Mouse (Mus musculus) heart, embryonic 14.5 days (tissue): ENCODE results near the gene Gm9837. TPM values are rescaled to one million over a fixed set of nuclear protein-coding genes. Genes with fewer than 3 reads are reported as not detected.

Source experiments
- ATAC-seq: fragments of 200-750 bp; cut with Nextera tagmentation; 2 replicates; pipeline ENCODE4 v1.8.0; 2017; ENCODE audit warnings: low read depth, moderate TSS enrichment; ENCODE audit not compliant: insufficient number of reproducible peaks, insufficient read depth, low FRiP score
- H3K27ac ChIP-seq, 2 experiments: fragments of 200-500 bp in 1 of 2; fragments of 300-500 bp in 1 of 2; sonication (generic) in 1 of 2; replicated peaks in 1 of 2; 2 replicates each; pipeline ENCODE4 v1.5.1; 2012 to 2014; ENCODE audit warnings: low read depth in 2 of 2, low read length in 2 of 2, control low read depth in 1 of 2, mild to moderate bottlenecking in 1 of 2, mixed read lengths in 1 of 2; ENCODE audit not compliant: control insufficient read depth in 1 of 2, insufficient read depth in 1 of 2
- H3K27me3 ChIP-seq: fragments of 300-500 bp; sonication (generic); 2 replicates; pipeline ENCODE4 v1.6.1; 2014; ENCODE audit warnings: mild to moderate bottlenecking, low read length, control low read depth; ENCODE audit not compliant: control insufficient read depth, insufficient read depth
- H3K36me3 ChIP-seq: fragments of 300-500 bp; sonication (generic); 2 replicates; pipeline ENCODE4 v1.6.1; 2014; ENCODE audit warnings: mild to moderate bottlenecking, control low read depth, low read length, mixed read lengths; ENCODE audit not compliant: control insufficient read depth, insufficient read depth
- H3K4me1 ChIP-seq, 2 experiments: fragments of 200-500 bp in 1 of 2; fragments of 300-500 bp in 1 of 2; sonication (generic) in 1 of 2; 2 replicates each; pipeline ENCODE4 v1.6.1; 2012 to 2014; ENCODE audit warnings: low read length in 2 of 2, control low read depth in 1 of 2, mixed read lengths in 1 of 2; ENCODE audit not compliant: control insufficient read depth in 2 of 2, insufficient read depth in 2 of 2
- H3K4me2 ChIP-seq: fragments of 300-500 bp; sonication (generic); 2 replicates; pipeline ENCODE4 v1.6.1; 2014; ENCODE audit warnings: mild to moderate bottlenecking, low read length
- H3K4me3 ChIP-seq, 2 experiments: fragments of 200-500 bp in 1 of 2; fragments of 300-500 bp in 1 of 2; sonication (generic) in 1 of 2; 2 replicates each; pipeline ENCODE4 v1.5.1; 2012 to 2014; ENCODE audit warnings: low read length in 2 of 2, mild to moderate bottlenecking in 2 of 2, control low read depth in 1 of 2, low read depth in 1 of 2, moderate library complexity in 1 of 2; ENCODE audit not compliant: control insufficient read depth in 1 of 2, insufficient read depth in 1 of 2
- H3K9ac ChIP-seq: fragments of 300-500 bp; sonication (generic); 2 replicates; pipeline ENCODE4 v1.6.1; 2014; ENCODE audit warnings: mild to moderate bottlenecking, low read length
- H3K9me3 ChIP-seq: fragments of 300-500 bp; sonication (generic); 2 replicates; pipeline ENCODE4 v1.6.1; 2016; ENCODE audit warnings: low read length, control low read depth; ENCODE audit not compliant: control insufficient read depth
- WGBS: fragments of 180-500 bp; shearing (Covaris S2); extraction: QIAGEN DNeasy Blood & Tissue Kit; methylation state at CpG from one replicate; pipeline ENCODE4 v1.1.7; 2014; 5-methylcytosine and 5-hydroxymethylcytosine counted together
- polyA plus RNA-seq: library from polyadenylated mRNA; unstranded; fragments of >200 nt; fragmentation: Nextera tagmentation; extraction: Ambion mirVana; gene quantifications from 2 replicates; pipeline ENCODE4 v1.2.1, GENCODE M21; 2014

Gene Gm9837
- polyA plus RNA-seq, 1 experiment from 2014 or later, result not detected

DNA sequence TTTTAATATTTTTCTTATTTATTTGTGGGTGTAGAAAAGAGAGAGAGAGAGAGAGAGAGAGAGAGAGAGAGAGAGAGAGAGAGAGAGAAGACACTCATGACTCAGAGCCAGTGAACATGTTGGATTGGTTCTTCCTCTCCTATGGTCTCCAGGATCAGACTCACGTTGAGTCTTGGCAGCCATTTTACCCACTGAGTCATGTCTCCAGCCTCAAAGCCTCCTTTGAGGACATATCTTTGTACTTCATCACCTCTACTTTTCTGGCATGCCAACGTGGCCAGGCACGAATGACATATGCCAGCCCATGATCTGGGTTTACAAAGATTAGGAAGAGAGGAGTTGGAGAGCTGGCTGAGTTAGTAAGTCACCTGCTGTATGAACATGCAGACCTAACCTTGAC lies 10.1 kb downstream of the Gm9837 start:
- H3K9me3 ChIP-seq, result no peaks in the 10 kb centered on the region
- H3K27me3 ChIP-seq, result peaks cover 37% of the 10 kb centered on the region
- no peak overlapping the region for H3K27ac ChIP-seq
- H3K4me3 ChIP-seq, result no peak overlapping the region
- H3K9ac ChIP-seq, result no peak overlapping the region
- ATAC-seq, result no peak
- WGBS, result 59% methylated on average over 3 of the region's 3 CpGs
- peaks cover 0 to 5% of the 10 kb centered on the region in 2 experiments; a peak in 2 of 4 replicates for H3K4me1 ChIP-seq
- H3K36me3 ChIP-seq, result no peaks in the 10 kb centered on the region
- H3K4me2 ChIP-seq, result no peak overlapping the region

DNA sequence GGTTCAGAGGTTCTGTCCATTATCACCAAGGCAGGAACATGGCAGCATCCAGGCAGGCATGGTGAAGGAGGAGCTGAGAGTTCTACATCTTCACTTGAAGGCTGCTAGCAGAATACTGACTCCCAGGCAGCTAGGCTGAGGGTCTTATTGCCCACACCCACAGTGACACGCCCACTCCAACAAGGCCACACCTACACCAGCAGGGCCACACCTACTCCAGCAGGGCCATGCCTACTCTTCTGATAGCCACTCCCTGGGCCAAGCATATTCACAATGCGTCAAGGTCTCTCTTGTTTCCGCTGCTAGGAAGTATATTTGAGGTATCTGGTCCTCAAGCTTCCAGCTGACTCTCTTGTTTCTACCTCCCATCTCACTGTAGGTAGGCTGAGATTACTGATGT lies 11.3 kb downstream of the Gm9837 start:
- H3K36me3 ChIP-seq, result no peaks in the 10 kb centered on the region
- H3K27ac ChIP-seq, result no peak overlapping the region
- no peak for ATAC-seq
- H3K4me2 ChIP-seq, result no peak overlapping the region
- WGBS, result 65% methylated on average over 3 of the region's 3 CpGs
- H3K9ac ChIP-seq, result no peak overlapping the region
- peaks cover 0 to 4% of the 10 kb centered on the region in 2 experiments; a peak in 2 of 4 replicates for H3K4me1 ChIP-seq
- no peak overlapping the region for H3K4me3 ChIP-seq
- no peaks in the 10 kb centered on the region for H3K9me3 ChIP-seq
- H3K27me3 ChIP-seq, result peaks cover 26% of the 10 kb centered on the region

DNA sequence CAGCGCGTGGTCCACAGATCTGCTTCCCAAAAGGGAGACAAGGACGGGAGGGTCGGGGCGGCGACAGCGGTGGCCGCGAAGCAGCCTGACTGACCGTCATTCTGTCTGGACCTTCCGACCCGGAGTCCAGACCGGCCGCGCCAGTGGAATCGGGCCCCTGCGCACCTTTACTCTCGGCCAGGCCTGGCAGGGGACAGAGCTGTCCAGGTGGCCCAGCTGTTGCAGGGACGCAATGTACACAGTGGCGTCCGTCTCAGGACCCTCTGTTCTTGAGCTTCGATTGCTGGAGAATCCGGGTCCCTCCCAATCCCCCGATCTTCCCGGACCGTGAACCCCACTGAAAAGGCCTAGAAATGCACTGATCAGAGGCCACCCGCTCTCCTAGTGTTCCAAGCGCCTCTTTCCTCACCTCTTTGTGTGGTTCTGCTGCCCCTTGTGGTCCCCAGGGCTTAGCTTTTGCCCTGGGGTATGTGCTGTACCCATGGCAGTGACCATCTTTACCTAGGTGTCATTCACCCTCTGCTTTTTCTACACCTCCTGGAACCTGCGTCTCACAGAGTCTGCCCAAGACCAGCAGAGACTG lies 12.8 kb downstream of the Gm9837 start:
- H3K36me3 ChIP-seq, result no peaks in the 10 kb centered on the region
- peak overlapping the region; percentile 74 for H3K9ac ChIP-seq
- peak overlapping the region; percentile 93 for H3K4me2 ChIP-seq
- H3K4me1 ChIP-seq, result no peaks in the 10 kb centered on the region
- H3K27ac ChIP-seq, result peak overlapping the region in 1 of 2 experiments; percentile 64; a peak in 2 of 4 replicates
- 9% methylated on average over 29 of the region's 29 CpGs for WGBS
- H3K27me3 ChIP-seq, result peaks cover 16% of the 10 kb centered on the region
- ATAC-seq, result 0 out of 2 replicates have a peak, but pooled peaks have one; percentile 18
- H3K4me3 ChIP-seq, result peak overlapping the region; percentile 61 to 69
- H3K9me3 ChIP-seq, result no peaks in the 10 kb centered on the region

DNA sequence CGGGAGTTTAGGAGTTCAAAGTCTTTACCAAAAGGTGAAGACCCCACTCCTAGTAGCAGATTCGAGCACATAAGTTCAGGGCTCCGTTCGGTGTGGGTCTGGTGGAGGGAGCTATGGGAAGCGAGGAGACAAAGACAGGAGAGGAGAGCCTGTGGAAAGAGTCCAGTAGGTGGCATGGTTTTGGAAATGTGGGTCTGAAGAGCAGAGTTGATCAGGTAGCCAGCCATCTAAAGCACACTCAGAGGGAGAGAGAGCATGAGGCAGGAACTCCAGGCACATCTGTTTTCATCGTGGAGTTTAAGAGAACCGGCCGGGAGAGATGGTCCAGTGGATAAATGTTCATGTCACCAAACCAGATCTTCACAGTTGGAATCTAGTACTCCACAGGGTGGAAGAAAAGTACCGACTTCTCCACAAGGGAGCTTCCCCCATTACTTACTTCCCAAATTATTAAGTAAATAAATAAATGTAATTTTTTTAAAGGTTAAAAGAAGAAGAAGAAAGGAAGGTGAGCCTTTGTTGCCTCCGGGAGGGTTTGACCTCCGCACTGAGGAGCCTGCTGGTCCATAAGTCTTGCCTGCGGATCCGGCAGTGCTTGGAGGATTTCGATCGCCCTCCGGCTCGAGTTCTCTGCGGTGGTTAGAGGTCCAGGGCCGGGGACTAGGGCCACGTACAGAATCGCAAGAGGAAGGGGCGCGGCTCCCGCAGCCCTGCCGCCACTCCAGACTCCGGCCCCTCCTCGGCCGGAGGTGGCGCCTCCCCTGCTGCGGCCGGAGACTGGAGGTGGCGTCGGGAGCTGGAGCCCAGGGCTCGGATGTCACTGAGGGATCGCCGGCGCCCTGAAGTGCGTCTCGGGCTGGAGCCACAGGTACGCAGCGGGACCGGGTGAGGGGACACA lies 13.6 kb downstream of the Gm9837 start, which contains the start of the genes Gm10447 and Shroom1:
Gene Gm10447 (minus strand): TSS at position 637 of the 898 bp plus-strand sequence.
Gene Shroom1 (plus strand): TSS at position 732 of the 898 bp plus-strand sequence.
- ATAC-seq, result peak; percentile 63
- 2% methylated on average over 42 of the region's 42 CpGs for WGBS

DNA sequence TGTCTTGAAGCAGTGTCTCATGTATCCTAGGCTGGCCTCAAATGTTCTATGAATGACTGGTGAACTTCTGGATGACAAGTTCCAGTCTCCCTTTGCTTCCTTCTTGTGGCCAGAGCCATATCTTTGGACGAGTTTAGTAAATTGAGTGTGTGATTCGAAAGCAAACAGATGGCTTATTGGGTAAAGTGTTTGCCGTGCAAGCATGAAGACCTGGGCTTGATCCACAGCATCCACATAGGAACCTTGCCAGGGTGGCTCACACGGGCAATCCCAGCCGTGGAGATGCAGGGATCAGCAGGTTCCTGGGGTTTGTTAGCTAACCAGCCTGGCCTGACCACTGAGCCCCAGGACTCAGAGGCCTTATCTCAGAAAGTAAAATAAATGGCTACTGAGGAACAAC lies 17.2 kb downstream of the Gm9837 start:
- Histone ChIP-seq H3K36me3 (no peaks in the 10 kb centered on the region), H3K9me3 (no peaks in the 10 kb centered on the region), H3K9ac (no peak overlapping the region), H3K27me3 (no peaks in the 10 kb centered on the region), H3K4me3 (no peak overlapping the region), H3K4me1 (peaks cover 0 to 4% of the 10 kb centered on the region in 2 experiments; a peak in 2 of 4 replicates), H3K27ac (no peak overlapping the region), H3K4me2 (no peak overlapping the region)
- WGBS, result 84% methylated on average over 5 of the region's 5 CpGs
- ATAC-seq, result no peak

More for the DNA sequence above, 13.6 kb downstream of the Gm9837 start, which contains the start of the genes Gm10447 and Shroom1:
- peak within 1 kb of the TSS in 1 of 2 experiments; percentile 64; a peak in 2 of 4 replicates for H3K27ac ChIP-seq
- H3K9me3 ChIP-seq, result no peaks in the 10 kb centered on the region
- no peaks in the 10 kb centered on the region for H3K4me1 ChIP-seq
- no peaks in the 10 kb centered on the region for H3K36me3 ChIP-seq
- H3K4me3 ChIP-seq, result peak within 1 kb of the TSS; percentile 61 to 69
- H3K9ac ChIP-seq, result peak within 1 kb of the TSS; percentile 74
- peaks cover 8% of the 10 kb centered on the region for H3K27me3 ChIP-seq
- H3K4me2 ChIP-seq, result peak within 1 kb of the TSS; percentile 93

DNA sequence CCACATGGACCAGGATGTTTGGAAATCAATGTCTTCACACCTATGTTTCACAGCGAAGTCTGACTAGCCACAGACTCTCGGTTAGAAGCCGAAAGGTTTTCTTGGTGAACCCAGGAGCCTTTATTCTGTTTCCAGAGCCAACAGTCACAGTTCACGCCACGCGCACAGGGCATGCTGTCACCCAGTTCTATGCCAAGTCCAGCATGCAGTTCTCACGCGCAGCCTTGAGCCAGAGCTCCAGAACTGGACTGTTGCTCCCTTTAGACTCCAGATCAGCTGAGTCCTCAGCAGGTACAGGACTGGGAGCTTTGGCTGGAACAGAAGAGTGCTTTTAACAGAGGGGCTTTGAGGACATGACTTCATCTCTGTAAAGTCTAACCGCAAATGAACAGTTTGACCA lies 17.9 kb downstream of the Gm9837 start:
- Histone ChIP-seq H3K4me3 (no peak overlapping the region), H3K27ac (no peak overlapping the region), H3K4me2 (no peak overlapping the region), H3K36me3 (no peaks in the 10 kb centered on the region), H3K9me3 (no peaks in the 10 kb centered on the region), H3K27me3 (no peaks in the 10 kb centered on the region), H3K9ac (no peak overlapping the region), H3K4me1 (peaks cover 0 to 4% of the 10 kb centered on the region in 2 experiments; a peak in 2 of 4 replicates)
- no peak for ATAC-seq
- WGBS, result 92% methylated on average over 9 of the region's 9 CpGs

DNA sequence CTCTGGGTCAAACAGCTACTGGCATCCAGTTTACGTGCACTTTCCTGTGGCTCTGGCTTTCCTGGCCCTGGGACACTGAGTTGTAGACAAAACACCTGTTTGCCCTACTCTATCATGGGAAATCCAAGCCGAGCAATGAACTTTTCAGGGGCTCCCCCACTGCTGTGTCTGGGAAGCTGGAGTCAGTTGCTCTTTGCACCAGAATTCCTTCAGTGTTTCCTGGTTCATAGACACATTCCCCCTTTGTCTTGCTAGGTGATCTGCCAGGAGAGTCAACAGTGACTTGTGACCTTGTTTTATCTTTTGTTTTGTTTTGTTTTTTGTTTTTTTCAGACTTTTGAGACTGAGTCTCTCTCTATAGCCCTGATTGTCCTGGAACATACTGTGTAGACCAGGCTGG lies 18.9 kb downstream of the Gm9837 start:
- no peak for ATAC-seq
- Histone ChIP-seq H3K4me3 (no peak overlapping the region), H3K9ac (no peak overlapping the region), H3K4me2 (no peak overlapping the region), H3K36me3 (no peaks in the 10 kb centered on the region), H3K9me3 (no peaks in the 10 kb centered on the region), H3K4me1 (peaks cover 0 to 4% of the 10 kb centered on the region in 2 experiments; a peak in 2 of 4 replicates), H3K27me3 (no peaks in the 10 kb centered on the region), H3K27ac (no peak overlapping the region)
- 55% methylated on average over 2 of the region's 2 CpGs for WGBS
